Mouse (Mus musculus) liver, embryonic 14.5 days (tissue): ENCODE measurements around the gene Sh3glb2.

ENCODE experiments used
- CTCF ChIP-seq: IDR thresholded peaks from 2 replicates; pipeline ENCODE4 v1.5.1; 2016; ENCODE audit warnings: antibody characterized with exemption, low read depth, control low read depth
- EP300 ChIP-seq: IDR thresholded peaks from 2 replicates; pipeline ENCODE4 v1.6.1; 2016; ENCODE audit warnings: antibody characterized with exemption, low read depth

GRCm38 (mm10) chr2:30319260-30319659 lies 39.9 kb downstream of the Sh3glb2 start:
- TF ChIP-seq CTCF (no peak), EP300 (no peak)
